Mouse (Mus musculus) intestine, embryonic 14.5 days (tissue): ENCODE data around the gene Stag2. TPM values are rescaled to one million over a fixed set of nuclear protein-coding genes. Genes with fewer than 3 reads are reported as not detected.

Experiments used
- ATAC-seq: fragments of 200-750 bp; cut with Nextera tagmentation; replicated peaks from 2 replicates; pipeline ENCODE4 v1.8.0; 2017; ENCODE audit warnings: low read depth, moderate number of reproducible peaks, moderate TSS enrichment, moderate library complexity; ENCODE audit not compliant: low FRiP score, low TSS enrichment
- DNase-seq: peaks from one replicate; pipeline ENCODE4 v3.0.0-alpha.2; 2018; ENCODE audit warnings: low spot score
- H3K27ac ChIP-seq: fragments of 300-500 bp; sonication (generic); 2 replicates; pipeline ENCODE4 v1.5.1; 2014; ENCODE audit warnings: low read depth, mild to moderate bottlenecking, control low read depth
- H3K27me3 ChIP-seq: fragments of 300-500 bp; sonication (generic); replicated peaks from 2 replicates; pipeline ENCODE4 v1.6.1; 2014; ENCODE audit warnings: low read length, control low read depth; ENCODE audit not compliant: control insufficient read depth, insufficient read depth
- H3K36me3 ChIP-seq: fragments of 300-500 bp; sonication (generic); 2 replicates; pipeline ENCODE4 v1.6.1; 2014; ENCODE audit warnings: low read length, control low read depth; ENCODE audit not compliant: control insufficient read depth, insufficient read depth
- H3K4me1 ChIP-seq: fragments of 300-500 bp; sonication (generic); replicated peaks from 2 replicates; pipeline ENCODE4 v1.6.1; 2014; ENCODE audit warnings: low read length, control low read depth, mixed read lengths; ENCODE audit not compliant: control insufficient read depth, insufficient read depth
- H3K4me2 ChIP-seq: fragments of 300-500 bp; sonication (generic); 2 replicates; pipeline ENCODE4 v1.6.1; 2014; ENCODE audit warnings: low read length
- H3K4me3 ChIP-seq: fragments of 300-500 bp; sonication (generic); 2 replicates; pipeline ENCODE4 v1.5.1; 2014; ENCODE audit warnings: low read depth, low read length, control low read depth, mixed read lengths
- H3K9ac ChIP-seq: fragments of 300-500 bp; sonication (generic); 2 replicates; pipeline ENCODE4 v1.6.1; 2014; ENCODE audit warnings: mild to moderate bottlenecking, low read length
- H3K9me3 ChIP-seq: fragments of 300-500 bp; sonication (generic); 2 replicates; pipeline ENCODE4 v1.6.1; 2016; ENCODE audit warnings: low read length, control low read depth; ENCODE audit not compliant: control insufficient read depth
- WGBS: fragments of 180-500 bp; shearing (Covaris S2); extraction: QIAGEN DNeasy Blood & Tissue Kit; methylation state at CpG from one replicate; pipeline ENCODE4 v1.1.7; 2014; 5-methylcytosine and 5-hydroxymethylcytosine counted together
- polyA plus RNA-seq: library from polyadenylated mRNA; unstranded; fragments of >200 nt; fragmentation: Nextera tagmentation; extraction: Ambion mirVana; gene quantifications from 2 replicates; pipeline ENCODE4 v1.2.1, GENCODE M21; 2014

Stag2 gene
- polyA plus RNA-seq = 46.8 and 49.8 TPM in 2 replicates

- H3K9me3 ChIP-seq = no peaks in the 10 kb centered on the region
- 0 out of 2 replicates have a peak, but pooled peaks cover 3% of the 10 kb centered on the region for H3K4me1 ChIP-seq
- no peaks in the 10 kb centered on the region for H3K27me3 ChIP-seq
- DNase-seq = peak; percentile 89
- ATAC-seq = peak; percentile 81
- 9% methylated on average over 44 of the region's 76 CpGs for WGBS
- H3K4me3 ChIP-seq = peak within 1 kb of the TSS; percentile 57
- peak within 1 kb of the TSS; percentile 99 for H3K27ac ChIP-seq
- H3K9ac ChIP-seq = peak within 1 kb of the TSS; percentile 99
- H3K36me3 ChIP-seq = no peaks in the 10 kb centered on the region
- peak within 1 kb of the TSS; percentile 48 for H3K4me2 ChIP-seq
These were observed at the start of gene Stag2 for GRCm38 (mm10) chrX:42148788-42149556. Stag2 (plus strand) TSS chrX:42149317.

GRCm38 (mm10) chrX:42107137-42107536, 42.0 kb upstream of the Stag2 start:
- no peaks in the 10 kb centered on the region for H3K27me3 ChIP-seq
- ATAC-seq (no peak), DNase-seq (no peak)
- H3K27ac ChIP-seq = no peak overlapping the region
- no peak overlapping the region for H3K4me2 ChIP-seq
- peaks cover 9% of the 10 kb centered on the region for H3K36me3 ChIP-seq
- H3K9ac ChIP-seq = no peak overlapping the region
- H3K9me3 ChIP-seq = 0 out of 2 replicates have a peak, but pooled peaks cover 3% of the 10 kb centered on the region
- WGBS = 93% methylated on average over 6 of the region's 6 CpGs
- no peaks in the 10 kb centered on the region for H3K4me1 ChIP-seq
- no peak overlapping the region for H3K4me3 ChIP-seq

- H3K9ac ChIP-seq = no peak overlapping the region
- no peak overlapping the region for H3K27ac ChIP-seq
- ATAC-seq (no peak), DNase-seq (no peak)
- H3K27me3 ChIP-seq = no peaks in the 10 kb centered on the region
- no peaks in the 10 kb centered on the region for H3K4me1 ChIP-seq
- H3K36me3 ChIP-seq = peaks cover 8% of the 10 kb centered on the region
- 0 out of 2 replicates have a peak, but pooled peaks cover 3% of the 10 kb centered on the region for H3K9me3 ChIP-seq
- no peak overlapping the region for H3K4me2 ChIP-seq
- 53% methylated on average over 1 of the region's 1 CpGs for WGBS
- no peak overlapping the region for H3K4me3 ChIP-seq
These were observed 38.5 kb upstream of the Stag2 start for GRCm38 (mm10) chrX:42110585-42110984.

GRCm38 (mm10) chrX:42119442-42120048, 29.6 kb upstream of the Stag2 start:
- H3K9me3 ChIP-seq = no peaks in the 10 kb centered on the region
- 84% methylated on average over 6 of the region's 6 CpGs for WGBS
- no peaks in the 10 kb centered on the region for H3K27me3 ChIP-seq
- no peak overlapping the region for H3K9ac ChIP-seq
- no peak for ATAC-seq
- H3K4me3 ChIP-seq = no peak overlapping the region
- H3K36me3 ChIP-seq = no peaks in the 10 kb centered on the region
- H3K4me2 ChIP-seq = no peak overlapping the region
- H3K4me1 ChIP-seq = no peaks in the 10 kb centered on the region
- DNase-seq = no peak
- H3K27ac ChIP-seq = no peak overlapping the region

- Histone ChIP-seq H3K9me3 (no peaks in the 10 kb centered on the region), H3K27me3 (no peaks in the 10 kb centered on the region), H3K4me2 (no peak overlapping the region), H3K36me3 (no peaks in the 10 kb centered on the region), H3K4me1 (no peaks in the 10 kb centered on the region), H3K4me3 (no peak overlapping the region), H3K27ac (no peak overlapping the region), H3K9ac (no peak overlapping the region)
- WGBS = 81% methylated on average over 5 of the region's 5 CpGs
- ATAC-seq (no peak), DNase-seq (no peak)
These were observed 24.0 kb upstream of the Stag2 start for GRCm38 (mm10) chrX:42124963-42125697.

GRCm38 (mm10) chrX:42139882-42140281, 9.2 kb upstream of the Stag2 start:
- Histone ChIP-seq H3K4me3 (no peak overlapping the region), H3K9ac (no peak overlapping the region), H3K27me3 (no peaks in the 10 kb centered on the region), H3K36me3 (no peaks in the 10 kb centered on the region), H3K9me3 (no peaks in the 10 kb centered on the region), H3K4me2 (no peak overlapping the region), H3K4me1 (no peaks in the 10 kb centered on the region), H3K27ac (no peak overlapping the region)
- DNase-seq (no peak), ATAC-seq (no peak)
- WGBS = 28% methylated on average over 9 of the region's 9 CpGs

- ATAC-seq (no peak), DNase-seq (no peak)
- 83% methylated on average over 3 of the region's 3 CpGs for WGBS
- no peak overlapping the region for H3K4me2 ChIP-seq
- no peaks in the 10 kb centered on the region for H3K36me3 ChIP-seq
- no peaks in the 10 kb centered on the region for H3K27me3 ChIP-seq
- H3K9me3 ChIP-seq = no peaks in the 10 kb centered on the region
- no peak overlapping the region for H3K9ac ChIP-seq
- H3K4me3 ChIP-seq = no peak overlapping the region
- no peaks in the 10 kb centered on the region for H3K4me1 ChIP-seq
- H3K27ac ChIP-seq = no peak overlapping the region
These were observed 6.5 kb upstream of the Stag2 start for GRCm38 (mm10) chrX:42142620-42143019.

GRCm38 (mm10) chrX:42143991-42144390, 5.1 kb upstream of the Stag2 start:
- H3K27ac ChIP-seq = no peak overlapping the region
- no peak for DNase-seq
- ATAC-seq = no peak
- H3K4me3 ChIP-seq = no peak overlapping the region
- 77% methylated on average over 4 of the region's 4 CpGs for WGBS
- no peaks in the 10 kb centered on the region for H3K4me1 ChIP-seq
- H3K9me3 ChIP-seq = no peaks in the 10 kb centered on the region
- H3K4me2 ChIP-seq = no peak overlapping the region
- H3K27me3 ChIP-seq = no peaks in the 10 kb centered on the region
- H3K9ac ChIP-seq = no peak overlapping the region
- no peaks in the 10 kb centered on the region for H3K36me3 ChIP-seq
